Mouse (Mus musculus) CH12.LX (cell line): ENCODE measurements around the gene Gm20532.

Source experiments
- CTCF ChIP-seq, 2 experiments: IDR thresholded peaks in 1 of 2; conservative IDR thresholded peaks in 1 of 2; 2 replicates each; pipeline ENCODE4 v1.5.1; 2011 to 2012; ENCODE audit warnings: low read depth in 2 of 2, low read length in 2 of 2, improper control_type of control experiment in 1 of 2, inconsistent platforms in 1 of 2, mild to moderate bottlenecking in 1 of 2, moderate library complexity in 1 of 2
- MAX ChIP-seq: IDR thresholded peaks from 2 replicates; pipeline ENCODE4 v1.6.1; 2011; ENCODE audit warnings: low read length, improper control_type of control experiment

- TF ChIP-seq MAX, result no peak
- no peak for TF ChIP-seq CTCF (conservative IDR thresholded peaks at IDR 0.05 in 1 of 2, IDR thresholded peaks at IDR 0.05 in 1 of 2; ENCODE audit: low read depth in 2 of 2, low read length in 2 of 2)
These were observed 29.9 kb upstream of the Gm20532 start for GRCm38 (mm10) chr2:26556535-26556993.
